Mouse (Mus musculus) embryonic facial prominence, embryonic 10.5 days (tissue): Measurements from ENCODE around the gene Hist1h1t. TPM values are rescaled to one million over a fixed set of nuclear protein-coding genes. Genes with fewer than 3 reads are reported as not detected.

Experiments
- DNase-seq: peaks from one replicate; pipeline ENCODE4 v3.0.0-alpha.2; 2017; ENCODE audit warnings: low spot score
- H3K27ac ChIP-seq: fragments of 300-500 bp; sonication (generic); replicated peaks from 2 replicates; pipeline ENCODE4 v1.5.1; 2016; ENCODE audit warnings: mild to moderate bottlenecking
- H3K27me3 ChIP-seq: fragments of 300-500 bp; sonication (generic); replicated peaks from 2 replicates; pipeline ENCODE4 v1.6.1; 2016; ENCODE audit warnings: low read depth, mild to moderate bottlenecking; ENCODE audit not compliant: poor library complexity, severe bottlenecking
- H3K36me3 ChIP-seq: fragments of 300-500 bp; sonication (generic); replicated peaks from 2 replicates; pipeline ENCODE4 v1.6.1; 2016; ENCODE audit warnings: mild to moderate bottlenecking, moderate library complexity
- H3K4me1 ChIP-seq: fragments of 300-500 bp; sonication (generic); 2 replicates; pipeline ENCODE4 v1.6.1; 2016
- H3K4me3 ChIP-seq: fragments of 300-500 bp; sonication (generic); 2 replicates; pipeline ENCODE4 v1.5.1; 2016; ENCODE audit warnings: mild to moderate bottlenecking, moderate library complexity
- H3K9me3 ChIP-seq: fragments of 300-500 bp; sonication (generic); 2 replicates; pipeline ENCODE4 v1.6.1; 2016; ENCODE audit warnings: mild to moderate bottlenecking
- WGBS: fragments of 180-500 bp; shearing (Covaris S2); methylation state at CpG from one replicate; pipeline ENCODE4 v1.1.7; 2016; 5-methylcytosine and 5-hydroxymethylcytosine counted together
- microRNA-seq: library from miRNA; unstranded; fragments of <30 nt; microRNA quantifications from one replicate; pipeline ENCODE4, GENCODE M21; 2017
- polyA plus RNA-seq: library from polyadenylated mRNA; unstranded; fragments of >200 nt; fragmentation: Nextera tagmentation; extraction: Ambion mirVana; gene quantifications from 2 replicates; pipeline ENCODE4 v1.2.1, GENCODE M21; 2016

The Hist1h1t gene
- polyA plus RNA-seq, 1 experiment from 2014 or later = not detected

- H3K4me1 ChIP-seq = peaks cover 28% of the 10 kb centered on the region
- H3K4me3 ChIP-seq = no peak overlapping the region
- peak overlapping the region; percentile 63 for H3K27ac ChIP-seq
- H3K36me3 ChIP-seq = no peaks in the 10 kb centered on the region
- no peaks in the 10 kb centered on the region for H3K9me3 ChIP-seq
- H3K27me3 ChIP-seq = no peaks in the 10 kb centered on the region
- DNase-seq = no peak
Measured at GRCm38 (mm10) chr13:23742007-23742406, 46.4 kb downstream of the Hist1h1t start.

- no peaks in the 10 kb centered on the region for H3K36me3 ChIP-seq
- H3K27me3 ChIP-seq = no peaks in the 10 kb centered on the region
- WGBS = 78% methylated on average over 5 of the region's 5 CpGs
- no peak overlapping the region for H3K4me3 ChIP-seq
- peak overlapping the region; percentile 40 for H3K27ac ChIP-seq
- no peaks in the 10 kb centered on the region for H3K9me3 ChIP-seq
- no peak for DNase-seq
- peaks cover 33% of the 10 kb centered on the region for H3K4me1 ChIP-seq
Measured at GRCm38 (mm10) chr13:23743215-23743614, 47.6 kb downstream of the Hist1h1t start.

- H3K4me1 ChIP-seq = peaks cover 37% of the 10 kb centered on the region
- H3K4me3 ChIP-seq = peak overlapping the region; percentile 62
- H3K9me3 ChIP-seq = no peaks in the 10 kb centered on the region
- H3K36me3 ChIP-seq = no peaks in the 10 kb centered on the region
- no peak for DNase-seq
- H3K27me3 ChIP-seq = no peaks in the 10 kb centered on the region
- H3K27ac ChIP-seq = peak overlapping the region; percentile 98
- WGBS = 48% methylated on average over 4 of the region's 4 CpGs
Measured at GRCm38 (mm10) chr13:23743963-23744362, 48.3 kb downstream of the Hist1h1t start.

- WGBS = 2% methylated on average over 22 of the region's 36 CpGs
- no peaks in the 10 kb centered on the region for H3K27me3 ChIP-seq
- H3K9me3 ChIP-seq = no peaks in the 10 kb centered on the region
- H3K4me1 ChIP-seq = peaks cover 32% of the 10 kb centered on the region
- no peak for DNase-seq
- H3K27ac ChIP-seq = peak overlapping the region; percentile 98
- no peaks in the 10 kb centered on the region for H3K36me3 ChIP-seq
- H3K4me3 ChIP-seq = peak overlapping the region; percentile 62
Measured at GRCm38 (mm10) chr13:23744421-23745380, 49.1 kb downstream of the Hist1h1t start.

GRCm38 (mm10) chr13:23745381-23746161 lies 50.0 kb downstream of the Hist1h1t start, which contains the start of gene Hist1h3c:
Gene Hist1h3c (minus strand): TSS chr13:23745602.
- H3K4me1 ChIP-seq = peaks cover 28% of the 10 kb centered on the region
- peak within 1 kb of the TSS; percentile 98 for H3K27ac ChIP-seq
- under 1% methylated on average over 26 of the region's 28 CpGs for WGBS

More at GRCm38 (mm10) chr13:23745381-23746161, 50.0 kb downstream of the Hist1h1t start, which contains the start of gene Hist1h3c:
- Histone ChIP-seq H3K36me3 (no peaks in the 10 kb centered on the region), H3K27me3 (no peaks in the 10 kb centered on the region), H3K4me3 (peak within 1 kb of the TSS; percentile 62), H3K9me3 (no peaks in the 10 kb centered on the region)
- DNase-seq = peak; percentile 83

Small RNA genes within 50 kb of the gene (microRNA-seq; reads per million reads assigned to microRNA genes)
- gene Gm44314 (not detected), gene Gm44350 (not detected)

Other genes with a start within 250 kb of the Hist1h1t start
- 0.12 and 0.16 TPM in 2 replicates for gene Btn1a1, start 229.9 kb upstream of the Hist1h1t start, polyA plus RNA-seq
- gene Btn2a2, start 207.0 kb upstream of the Hist1h1t start, polyA plus RNA-seq = 0.99 and 1.2 TPM in 2 replicates
- gene Hist1h4h, start 164.8 kb upstream of the Hist1h1t start, polyA plus RNA-seq = 2.7 and 3.0 TPM in 2 replicates
- 4.8 and 5.5 TPM in 2 replicates for gene Hist1h2af, start 161.9 kb upstream of the Hist1h1t start, polyA plus RNA-seq
- gene Hist1h3g, start 160.4 kb upstream of the Hist1h1t start, polyA plus RNA-seq = 6.5 and 7.7 TPM in 2 replicates
- gene Hist1h2bh, start 152.4 kb upstream of the Hist1h1t start, polyA plus RNA-seq = 1.1 TPM in 2 replicates
- gene Hist1h3f, start 151.8 kb upstream of the Hist1h1t start, polyA plus RNA-seq = 0.97 and 1.2 TPM in 2 replicates
- gene Hist1h4f, start 144.2 kb upstream of the Hist1h1t start, polyA plus RNA-seq = 1.00 and 1.2 TPM in 2 replicates
- gene Hist1h1d, start 142.6 kb upstream of the Hist1h1t start, polyA plus RNA-seq = 0.58 and 0.60 TPM in 2 replicates
- gene Hist1h3e, start 133.4 kb upstream of the Hist1h1t start, polyA plus RNA-seq = 5.8 and 6.8 TPM in 2 replicates
- gene Hist1h2ae, start 124.6 kb upstream of the Hist1h1t start, polyA plus RNA-seq = 96.8 and 97.7 TPM in 2 replicates
- 7.0 and 9.8 TPM in 2 replicates for gene Hist1h2bg, start 124.4 kb upstream of the Hist1h1t start, polyA plus RNA-seq
- gene Hist1h2bf, start 121.6 kb upstream of the Hist1h1t start, polyA plus RNA-seq = 4.0 and 4.8 TPM in 2 replicates
- 0.97 and 3.8 TPM in 2 replicates for gene Hist1h2ad, start 121.4 kb upstream of the Hist1h1t start, polyA plus RNA-seq
- 9.3 and 10.5 TPM in 2 replicates for gene Hist1h3d, start 120.1 kb upstream of the Hist1h1t start, polyA plus RNA-seq
- 97.2 and 97.7 TPM in 2 replicates for gene Hist1h4d, start 114.2 kb upstream of the Hist1h1t start, polyA plus RNA-seq
- gene Hist1h2be, start 74.7 kb upstream of the Hist1h1t start, polyA plus RNA-seq = 3.1 and 4.0 TPM in 2 replicates
- 18.4 and 19.5 TPM in 2 replicates for gene Hist1h1e, start 73.3 kb upstream of the Hist1h1t start, polyA plus RNA-seq
- gene Hist1h2ac, start 11.9 kb upstream of the Hist1h1t start, polyA plus RNA-seq = 0.91 and 1.3 TPM in 2 replicates
- gene Hist1h2bc, start 11.6 kb upstream of the Hist1h1t start, polyA plus RNA-seq = 19.0 and 20.3 TPM in 2 replicates
- gene Hist1h4c, start 2.6 kb downstream of the Hist1h1t start, polyA plus RNA-seq = 6.6 and 6.8 TPM in 2 replicates
- gene Hfe, start 15.0 kb downstream of the Hist1h1t start, polyA plus RNA-seq = 1.5 and 2.0 TPM in 2 replicates
- 9.1 and 9.2 TPM in 2 replicates for gene Hist1h1c, start 43.0 kb downstream of the Hist1h1t start, polyA plus RNA-seq
- gene Hist1h3c, start 49.8 kb downstream of the Hist1h1t start, polyA plus RNA-seq = 8.6 and 10.0 TPM in 2 replicates
- 1.9 and 2.9 TPM in 2 replicates for gene Hist1h2bb, start 50.9 kb downstream of the Hist1h1t start, polyA plus RNA-seq
- gene Hist1h2ab, start 55.3 kb downstream of the Hist1h1t start, polyA plus RNA-seq = 39.1 and 43.8 TPM in 2 replicates
- 9.5 and 10.3 TPM in 2 replicates for gene Hist1h3b, start 56.5 kb downstream of the Hist1h1t start, polyA plus RNA-seq
- gene Hist1h4b, start 61.2 kb downstream of the Hist1h1t start, polyA plus RNA-seq = 2.8 and 7.1 TPM in 2 replicates
- gene Hist1h4a, start 65.4 kb downstream of the Hist1h1t start, polyA plus RNA-seq = 0.54 and 0.65 TPM in 2 replicates
- 4.7 and 5.0 TPM in 2 replicates for gene Hist1h3a, start 66.6 kb downstream of the Hist1h1t start, polyA plus RNA-seq
- 2.7 and 4.0 TPM in 2 replicates for gene Hist1h1a, start 67.9 kb downstream of the Hist1h1t start, polyA plus RNA-seq
- gene Trim38, start 74.1 kb downstream of the Hist1h1t start, polyA plus RNA-seq = 0.26 TPM in 1 of 2 replicates, not detected in the other
- gene Slc17a2, start 111.2 kb downstream of the Hist1h1t start, polyA plus RNA-seq = not detected in 2 replicates
- gene Slc17a3, start 143.6 kb downstream of the Hist1h1t start, polyA plus RNA-seq = not detected in 2 replicates
- not detected in 2 replicates for gene Slc17a1, start 171.9 kb downstream of the Hist1h1t start, polyA plus RNA-seq
- not detected in 2 replicates for gene Slc17a4, start 219.2 kb downstream of the Hist1h1t start, polyA plus RNA-seq
- not detected in 2 replicates for gene Hist1h2ba, start 238.3 kb downstream of the Hist1h1t start, polyA plus RNA-seq
- not detected in 2 replicates for gene Hist1h2aa, start 238.6 kb downstream of the Hist1h1t start, polyA plus RNA-seq